ENCODE assay signal across 12 mouse cellular contexts in the genomic region with DNA sequence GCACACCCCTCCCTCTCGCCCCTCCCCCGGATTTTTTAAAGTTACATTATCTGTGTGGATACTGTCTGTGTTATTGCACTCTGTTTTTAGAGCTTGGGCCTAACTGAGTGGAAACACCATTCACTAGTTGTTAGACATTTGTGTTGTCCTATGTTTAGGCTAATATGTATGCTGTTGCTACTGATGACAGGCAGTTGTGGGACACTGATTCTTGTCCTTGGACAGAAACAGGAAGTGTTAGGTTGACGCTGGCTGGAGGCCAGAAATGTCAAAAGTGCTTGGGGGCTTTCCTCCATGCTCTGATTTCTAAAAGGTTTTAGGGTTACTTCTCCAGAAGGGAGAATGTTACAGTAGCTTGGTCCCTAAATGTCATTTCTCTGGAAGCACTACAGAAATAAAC. TPM values are rescaled to one million over a fixed set of nuclear protein-coding genes. Genes with fewer than 3 reads are reported as not detected.
A peak's percentile ranks its signal among the peaks of the same experiment; 100 is the strongest.
DNase-seq lines count a peak whose midpoint lies in the region; ATAC-seq and TF ChIP-seq lines count a peak whose summit lies in the region.
"Had no signal": no experiment of that assay in that cellular context is flagged by ENCODE, and none has a peak within 500 bp of the region (broad histone marks: within the 10 kb centered on the region; RNA-seq: fewer than 3 reads in every experiment).

No protein-coding gene starts in this region.

- H3K9me3 ChIP-seq in forebrain, embryonic 16.5 days (ENCODE audit: control insufficient read depth, low read length): no peaks in the 10 kb centered on the region
- no peaks in the 10 kb centered on the region for H3K9me3 ChIP-seq in forebrain, embryonic 11.5 days (ENCODE audit: control insufficient read depth, low read length)
- H3K9me3 ChIP-seq in heart, embryonic 15.5 days (replicated peaks): no peaks in the 10 kb centered on the region
- H3K9me3 ChIP-seq: forebrain, embryonic 15.5 days; limb, embryonic 15.5 days had no signal

- H3K27me3 ChIP-seq in forebrain, embryonic 16.5 days (replicated peaks; ENCODE audit: control insufficient read depth, insufficient read depth, low read length): no peaks in the 10 kb centered on the region
- no peaks in the 10 kb centered on the region for H3K27me3 ChIP-seq in forebrain, embryonic 11.5 days (ENCODE audit: control insufficient read depth, insufficient read depth, low read length)
- H3K27me3 ChIP-seq in heart, embryonic 15.5 days: no peaks in the 10 kb centered on the region
- H3K27me3 ChIP-seq: forebrain, embryonic 15.5 days; limb, embryonic 15.5 days had no signal

- no peak overlapping the region for H3K4me3 ChIP-seq in forebrain, embryonic 16.5 days (replicated peaks; ENCODE audit: low read length)
- H3K4me3 ChIP-seq in forebrain, embryonic 11.5 days (ENCODE audit: low read depth, low read length): no peak overlapping the region
- no peak overlapping the region for H3K4me3 ChIP-seq in lung, adult 2 months (replicated peaks; ENCODE audit: extremely low read depth, low read depth, low read length)
- H3K4me3 ChIP-seq in heart, embryonic 15.5 days: no peak overlapping the region
- H3K4me3 ChIP-seq: forebrain, embryonic 15.5 days; limb, embryonic 15.5 days had no signal

- H3K36me3 ChIP-seq in forebrain, embryonic 16.5 days (ENCODE audit: control insufficient read depth, insufficient read depth): no peaks in the 10 kb centered on the region
- H3K36me3 ChIP-seq in forebrain, embryonic 11.5 days (ENCODE audit: control insufficient read depth, insufficient read depth, low read length): no peaks in the 10 kb centered on the region
- no peaks in the 10 kb centered on the region for H3K36me3 ChIP-seq in heart, embryonic 15.5 days
- H3K36me3 ChIP-seq: forebrain, embryonic 15.5 days; limb, embryonic 15.5 days had no signal

- TF ChIP-seq CTCF in lung, adult 2 months (IDR thresholded peaks at IDR 0.05; ENCODE audit: insufficient read depth, low read length): no peak

- no peaks in the 10 kb centered on the region for H3K4me1 ChIP-seq in forebrain, embryonic 16.5 days (replicated peaks; ENCODE audit: control insufficient read depth, insufficient read depth, low read length)
- H3K4me1 ChIP-seq in forebrain, embryonic 11.5 days (replicated peaks; ENCODE audit: control insufficient read depth, insufficient read depth, low read length): no peaks in the 10 kb centered on the region
- H3K4me1 ChIP-seq in lung, adult 2 months (ENCODE audit: control insufficient read depth, insufficient read depth, low read length): no peaks in the 10 kb centered on the region; the same call in 1 of the 2 replicates
- H3K4me1 ChIP-seq in heart, embryonic 15.5 days (replicated peaks): peaks cover 10% of the 10 kb centered on the region
- H3K4me1 ChIP-seq: forebrain, embryonic 15.5 days; limb, embryonic 15.5 days had no signal

- peak; percentile 47; the same call in 1 of the 2 replicates for ATAC-seq in forebrain, embryonic 16.5 days
- ATAC-seq in forebrain, embryonic 11.5 days (replicated peaks; ENCODE audit: low FRiP score): no peak
- no peak for ATAC-seq in heart, embryonic 15.5 days (replicated peaks; ENCODE audit: insufficient number of reproducible peaks, insufficient read depth, low FRiP score, low read depth)
- peak; percentile 66; the same call in 1 of the 2 replicates for ATAC-seq in monocyte, adult 5-6 weeks (replicated peaks; ENCODE audit: insufficient number of reproducible peaks, low FRiP score, low TSS enrichment, poor library complexity, severe bottlenecking)
- ATAC-seq: intestine, embryonic 16.5 days had no signal

- no peak for TF ChIP-seq POLR2A in lung, adult 2 months (IDR thresholded peaks at IDR 0.05; ENCODE audit: borderline replicate concordance, extremely low read depth, low read depth, low read length)

- H3K4me2 ChIP-seq in forebrain, embryonic 16.5 days (ENCODE audit: low read length): no peak overlapping the region
- no peak overlapping the region for H3K4me2 ChIP-seq in forebrain, embryonic 11.5 days (ENCODE audit: low read depth, low read length, severe bottlenecking)
- H3K4me2 ChIP-seq in heart, embryonic 15.5 days: no peak overlapping the region
- H3K4me2 ChIP-seq: forebrain, embryonic 15.5 days; limb, embryonic 15.5 days had no signal

- no peak overlapping the region for H3K27ac ChIP-seq in forebrain, embryonic 16.5 days (ENCODE audit: low read length)
- no peak overlapping the region for H3K27ac ChIP-seq in forebrain, embryonic 11.5 days (ENCODE audit: low read depth, low read length)
- peak overlapping the region; percentile 56 for H3K27ac ChIP-seq in heart, embryonic 15.5 days
- H3K27ac ChIP-seq: forebrain, embryonic 15.5 days; limb, embryonic 15.5 days had no signal

- WGBS in forebrain, embryonic 16.5 days: 62% methylated on average over 3 of the region's 3 CpGs
- 64% methylated on average over 3 of the region's 3 CpGs for WGBS in forebrain, embryonic 11.5 days
- 50% methylated on average over 3 of the region's 3 CpGs for WGBS in lung, adult 2 months
- 38% methylated on average over 3 of the region's 3 CpGs for WGBS in heart, embryonic 15.5 days

- no peak overlapping the region for H3K9ac ChIP-seq in forebrain, embryonic 16.5 days (replicated peaks; ENCODE audit: low read depth, low read length)
- H3K9ac ChIP-seq in forebrain, embryonic 11.5 days (ENCODE audit: low read length): no peak overlapping the region
- H3K9ac ChIP-seq in heart, embryonic 15.5 days: no peak overlapping the region
- H3K9ac ChIP-seq: forebrain, embryonic 15.5 days; limb, embryonic 15.5 days had no signal

- no peak for DNase-seq in forebrain, embryonic 11.5 days (ENCODE audit: low spot score)
- DNase-seq in lung, adult 18-20 months: peak; percentile 38 to 46
- no peak for DNase-seq in lung, adult 2 months
- DNase-seq in adrenal gland, adult 2 months: no peak
- DNase-seq in frontal cortex, postnatal 36 days (ENCODE audit: low spot score in 2 of 2): no peak

RNA-seq across cellular contexts. Expression of a gene that starts 29.1 kb away (rescaled TPM):
- 186 and 203 TPM in 2 replicates for polyA plus RNA-seq in forebrain, embryonic 16.5 days (2015; fragmentation: Nextera tagmentation; extraction: Ambion mirVana)
- polyA plus RNA-seq in forebrain, embryonic 11.5 days (2014; fragmentation: Nextera tagmentation; extraction: Ambion mirVana): 49.2 and 55.3 TPM in 2 replicates
- 12.9 and 16.4 TPM in 2 replicates for polyA plus RNA-seq in lung, adult 2 months (2012; rRNA removed)
- 25.0 and 33.0 TPM in 2 replicates for polyA plus RNA-seq in heart, embryonic 15.5 days (2015; fragmentation: Nextera tagmentation; extraction: Ambion mirVana)
- 79.4 to 117 TPM (median 88.8 TPM) in 3 replicates for total RNA-seq in monocyte, adult 5-6 weeks (2017)
- total RNA-seq in adrenal gland, adult 2 months (2021): 10 to 100 TPM; 12.7 to 17.3 TPM
- 8.5 and 10.6 TPM in 2 replicates for polyA plus RNA-seq in adrenal gland, adult 2 months (2012; rRNA removed)

RNA-seq across cellular contexts. Expression of a gene that starts 54.3 kb away (rescaled TPM):
- polyA plus RNA-seq in forebrain, embryonic 16.5 days (2015; fragmentation: Nextera tagmentation; extraction: Ambion mirVana): not detected in 2 replicates
- not detected in 2 replicates for polyA plus RNA-seq in forebrain, embryonic 11.5 days (2014; fragmentation: Nextera tagmentation; extraction: Ambion mirVana)
- polyA plus RNA-seq in lung, adult 2 months (2012; rRNA removed): not detected in 2 replicates
- polyA plus RNA-seq in heart, embryonic 15.5 days (2015; fragmentation: Nextera tagmentation; extraction: Ambion mirVana): not detected in 2 replicates
- total RNA-seq in monocyte, adult 5-6 weeks (2017): not detected in 3 replicates
- not detected for total RNA-seq in adrenal gland, adult 2 months (2021)
- polyA plus RNA-seq in adrenal gland, adult 2 months (2012; rRNA removed): not detected in 2 replicates
- total RNA-seq: adrenal gland, adult 18-20 months had no signal
- polyA plus RNA-seq: forebrain, embryonic 15.5 days; intestine, embryonic 16.5 days; limb, embryonic 15.5 days had no signal

Comparison
In these comparisons a context has a peak if more than half of its experiments do, and no peak if none do; other contexts are left out.
1. ATAC-seq: peak in forebrain, embryonic 16.5 days (single experiment) and monocyte, adult 5-6 weeks (single experiment); none in forebrain, embryonic 11.5 days (single experiment) and heart, embryonic 15.5 days (single experiment).
2. DNase-seq: peak in lung, adult 18-20 months (2 of 2); none in forebrain, embryonic 11.5 days (single experiment), lung, adult 2 months (single experiment), adrenal gland, adult 2 months (single experiment) and frontal cortex, postnatal 36 days (0 of 2).